Mouse (Mus musculus) regulatory T cell (primary cell): ENCODE results near the gene Arfgap1.

Experiments
- in situ Hi-C: fragments of 300-600 bp; cut with MboI, MseI; formaldehyde crosslinking; loops from one replicate; pipeline ENCODE4 v1.15.1; 2025; ENCODE audit warnings: high pct_unique_total_duplicates

The Arfgap1 gene

GRCm38 (mm10) chr2:180981133-180981532 is 14.1 kb downstream of the Arfgap1 start:
- in situ Hi-C loops: no loop called here

- in situ Hi-C loops: no loop called here
Measured at GRCm38 (mm10) chr2:180985635-180986034, 18.6 kb downstream of the Arfgap1 start.

GRCm38 (mm10) chr2:180986449-180986848 is 19.4 kb downstream of the Arfgap1 start, which contains the start of gene Col20a1:
Col20a1 (plus strand) TSS chr2:180986535.
- in situ Hi-C loops: no loop called here

GRCm38 (mm10) chr2:180987001-180987400 is 20.0 kb downstream of the Arfgap1 start:
- in situ Hi-C loops: no loop called here

- in situ Hi-C loops: no loop called here
Measured at GRCm38 (mm10) chr2:180987432-180988030, 20.5 kb downstream of the Arfgap1 start.

GRCm38 (mm10) chr2:180988347-180988913 is 21.4 kb downstream of the Arfgap1 start:
- in situ Hi-C loops: no loop called here

- in situ Hi-C loops: no loop called here
Measured at GRCm38 (mm10) chr2:180988948-180989347, 21.9 kb downstream of the Arfgap1 start.

GRCm38 (mm10) chr2:180990347-180990746 is 23.3 kb downstream of the Arfgap1 start:
- in situ Hi-C loops: no loop called here

- in situ Hi-C loops: no loop called here
Measured at GRCm38 (mm10) chr2:180994360-180994759, 27.3 kb downstream of the Arfgap1 start.

GRCm38 (mm10) chr2:180995457-180995856 is 28.4 kb downstream of the Arfgap1 start:
- in situ Hi-C loops: loop anchor here (5.0 kb wide), 1 partner anchor 62 kb away; no protein-coding TSS in a partner anchor

GRCm38 (mm10) chr2:180996436-180996835 is 29.4 kb downstream of the Arfgap1 start:
- in situ Hi-C loops: loop anchor here (5.0 kb wide), 1 partner anchor 61 kb away; no protein-coding TSS in a partner anchor

- in situ Hi-C loops: loop anchor here (5.0 kb wide), 1 partner anchor 60 kb away; no protein-coding TSS in a partner anchor
Measured at GRCm38 (mm10) chr2:180996905-180997304, 29.9 kb downstream of the Arfgap1 start.

GRCm38 (mm10) chr2:181007054-181007453 is 40.0 kb downstream of the Arfgap1 start:
- in situ Hi-C loops: no loop called here

GRCm38 (mm10) chr2:181008339-181008738 is 41.3 kb downstream of the Arfgap1 start:
- in situ Hi-C loops: no loop called here

- in situ Hi-C loops: loop anchor here (25.0 kb wide), 1 partner anchor 1969 kb away; no protein-coding TSS in a partner anchor
Measured at GRCm38 (mm10) chr2:181031406-181031934, 64.4 kb downstream of the Arfgap1 start.
